Mouse (Mus musculus) CH12.LX (cell line): Measurements from ENCODE around the gene Gen1. TPM values are rescaled to one million over a fixed set of nuclear protein-coding genes. Genes with fewer than 3 reads are reported as not detected.

ENCODE experiments used
- DNase-seq: peaks from one replicate; pipeline ENCODE4 v3.0.0-alpha.2; 2013; ENCODE audit errors: extremely low read depth
- H3K27ac ChIP-seq: 2 replicates; pipeline ENCODE4 v1.5.1; 2012; ENCODE audit warnings: low read depth, mild to moderate bottlenecking, control low read depth, moderate library complexity; ENCODE audit not compliant: insufficient read depth
- H3K27me3 ChIP-seq: replicated peaks from 2 replicates; pipeline ENCODE3; 2012; ENCODE audit warnings: inconsistent platforms
- H3K36me3 ChIP-seq, 2 experiments: replicated peaks in 1 of 2; 2 replicates each; pipeline versions ENCODE3 to v1.6.1; 2012; ENCODE audit warnings: inconsistent platforms in 1 of 2, low read length in 1 of 2, mild to moderate bottlenecking in 1 of 2, mixed read lengths in 1 of 2, moderate library complexity in 1 of 2; ENCODE audit not compliant: control insufficient read depth in 1 of 2, insufficient read depth in 1 of 2
- H3K4me1 ChIP-seq, 2 experiments: 2 replicates each; pipeline ENCODE4 v1.6.1; 2012; ENCODE audit warnings: inconsistent platforms in 1 of 2, moderate library complexity in 1 of 2; ENCODE audit not compliant: insufficient read depth in 2 of 2, control insufficient read depth in 1 of 2
- H3K4me2 ChIP-seq: 2 replicates; pipeline ENCODE4 v1.6.1; 2012; ENCODE audit warnings: low read depth, mild to moderate bottlenecking, control low read depth; ENCODE audit not compliant: poor library complexity, insufficient read depth, severe bottlenecking
- H3K4me3 ChIP-seq, 3 experiments: fragments of 150-350 bp in 1 of 3; sonication (generic) in 1 of 3; replicated peaks in 1 of 3; 2 replicates each; pipeline versions ENCODE3 to v1.5.1; 2011 to 2012; ENCODE audit warnings: low read depth in 2 of 3, low read length in 2 of 3, mild to moderate bottlenecking in 2 of 3, moderate library complexity in 2 of 3, control low read depth in 1 of 3, improper control_type of control experiment in 1 of 3, inconsistent platforms in 1 of 3, mixed read lengths in 1 of 3; ENCODE audit not compliant: poor library complexity in 1 of 3
- H3K79me2 ChIP-seq: replicated peaks from 2 replicates; pipeline ENCODE4 v1.6.1; 2012; ENCODE audit warnings: mild to moderate bottlenecking, moderate library complexity; ENCODE audit not compliant: control insufficient read depth, poor library complexity, insufficient read depth, severe bottlenecking; ENCODE audit errors: extremely low read depth
- H3K9ac ChIP-seq: 2 replicates; pipeline ENCODE4 v1.6.1; 2012; ENCODE audit warnings: low read depth, mild to moderate bottlenecking, control low read depth, moderate library complexity; ENCODE audit not compliant: insufficient read depth
- H3K9me3 ChIP-seq: replicated peaks from 2 replicates; pipeline ENCODE3; 2012; ENCODE audit warnings: low read length, inconsistent platforms, mixed read lengths
- BHLHE40 ChIP-seq: IDR thresholded peaks from 2 replicates; pipeline ENCODE4 v1.6.1; 2011; ENCODE audit warnings: mild to moderate bottlenecking, low read depth, low read length, improper control_type of control experiment
- E2F4 ChIP-seq: IDR thresholded peaks from 2 replicates; pipeline ENCODE4 v1.6.1; 2011; ENCODE audit warnings: low read depth, low read length, improper control_type of control experiment; ENCODE audit not compliant: insufficient replicate concordance
- EP300 ChIP-seq: IDR thresholded peaks from 2 replicates; pipeline ENCODE4 v1.6.1; 2011; ENCODE audit warnings: low read length, improper control_type of control experiment
- ETS1 ChIP-seq: conservative IDR thresholded peaks from 2 replicates; pipeline ENCODE4 v1.6.1; 2012; ENCODE audit warnings: low read depth, mild to moderate bottlenecking, inconsistent platforms, low read length, improper control_type of control experiment, moderate library complexity
- GABPA ChIP-seq: IDR thresholded peaks from 2 replicates; pipeline ENCODE4 v1.6.1; 2012; ENCODE audit warnings: low read depth, low read length, improper control_type of control experiment, inconsistent platforms; ENCODE audit not compliant: insufficient replicate concordance
- HCFC1 ChIP-seq: IDR thresholded peaks from 2 replicates; pipeline ENCODE4 v1.6.1; 2012; ENCODE audit warnings: low read depth, mild to moderate bottlenecking, inconsistent platforms, low read length, improper control_type of control experiment
- JUN ChIP-seq: IDR thresholded peaks from 2 replicates; pipeline ENCODE4 v1.6.1; 2011; ENCODE audit warnings: low read depth, mild to moderate bottlenecking, low read length, improper control_type of control experiment, moderate library complexity; ENCODE audit not compliant: insufficient read depth
- MYC ChIP-seq: IDR thresholded peaks from 2 replicates; pipeline ENCODE4 v1.6.1; 2011; ENCODE audit warnings: low read depth, mild to moderate bottlenecking, improper control_type of control experiment, low read length
- NELFE ChIP-seq: IDR thresholded peaks from 2 replicates; pipeline ENCODE4 v1.6.1; 2011; ENCODE audit warnings: low read depth, low read length, improper control_type of control experiment
- NRF1 ChIP-seq: IDR thresholded peaks from 2 replicates; pipeline ENCODE4 v1.6.1; 2014; ENCODE audit warnings: low read depth, mild to moderate bottlenecking, inconsistent platforms, low read length, improper control_type of control experiment, moderate library complexity
- PAX5 ChIP-seq: IDR thresholded peaks from 2 replicates; pipeline ENCODE4 v1.6.1; 2012; ENCODE audit warnings: low read length, inconsistent platforms, mixed read lengths
- POLR2A ChIP-seq: IDR thresholded peaks from 2 replicates; pipeline ENCODE4 v1.6.1; 2011; ENCODE audit warnings: low read depth, mild to moderate bottlenecking, improper control_type of control experiment, low read length
- SIN3A ChIP-seq: IDR thresholded peaks from 2 replicates; pipeline ENCODE4 v1.6.1; 2012; ENCODE audit warnings: low read length, improper control_type of control experiment, inconsistent platforms
- TBP ChIP-seq: conservative IDR thresholded peaks from 2 replicates; pipeline ENCODE4 v1.6.1; 2011; ENCODE audit warnings: low read depth, low read length, improper control_type of control experiment
- TCF12 ChIP-seq: IDR thresholded peaks from 2 replicates; pipeline ENCODE4 v1.6.1; 2014; ENCODE audit warnings: low read depth, mild to moderate bottlenecking, inconsistent platforms, low read length, improper control_type of control experiment
- UBTF ChIP-seq: IDR thresholded peaks from 2 replicates; pipeline ENCODE4 v1.6.1; 2012; ENCODE audit warnings: low read depth, mild to moderate bottlenecking, inconsistent platforms, low read length, improper control_type of control experiment, moderate library complexity
- USF1 ChIP-seq: IDR thresholded peaks from 2 replicates; pipeline ENCODE4 v1.6.1; 2014; ENCODE audit warnings: low read depth, mild to moderate bottlenecking, inconsistent platforms, low read length, improper control_type of control experiment
- USF2 ChIP-seq: conservative IDR thresholded peaks from 2 replicates; pipeline ENCODE4 v1.6.1; 2011; ENCODE audit warnings: low read depth, low read length, improper control_type of control experiment
- ZC3H11A ChIP-seq: IDR thresholded peaks from 2 replicates; pipeline ENCODE4 v1.6.1; 2012; ENCODE audit warnings: low read depth, mild to moderate bottlenecking, inconsistent platforms, low read length, improper control_type of control experiment
- ZKSCAN1 ChIP-seq: IDR thresholded peaks from 2 replicates; pipeline ENCODE4 v1.6.1; 2012; ENCODE audit warnings: low read depth, inconsistent platforms, low read length, improper control_type of control experiment, borderline replicate concordance
- ZMIZ1 ChIP-seq: IDR thresholded peaks from 2 replicates; pipeline ENCODE4 v1.6.1; 2012; ENCODE audit warnings: low read depth, mild to moderate bottlenecking, inconsistent platforms, low read length, improper control_type of control experiment
- ZNF384 ChIP-seq: IDR thresholded peaks from 2 replicates; pipeline ENCODE4 v1.6.1; 2012; ENCODE audit warnings: low read depth, low read length, improper control_type of control experiment, inconsistent platforms
- dilution Hi-C: fragments of 300-500 bp; cut with MboI; formaldehyde crosslinking; loops from 2 replicates; pipeline ENCODE4 v1.14.3; 2020; ENCODE audit warnings: low sequenced_read_pairs; ENCODE audit not compliant: extremely low pct_unique_long_range_greater_than_20kb, extremely low pct_ligation_motif_present
- in situ Hi-C: fragments of 300-500 bp; cut with MboI; formaldehyde crosslinking; loops from 3 replicates; pipeline ENCODE4 v1.14.3; 2019; ENCODE audit warnings: low sequenced_read_pairs, low pct_ligation_motif_present, low pct_unique_long_range_greater_than_20kb, mixed read lengths
- polyA plus RNA-seq: library from polyadenylated mRNA; unstranded; fragments of >175 nt; gene quantifications from 2 replicates; pipeline ENCODE4 v1.2.1, GENCODE M21; 2012; ENCODE audit warnings: low read depth; ENCODE audit not compliant: insufficient read length
- total RNA-seq, 2 experiments: library from RNA; depleted of rRNA; stranded (reverse); fragments of 300-350 nt in 1 of 2; fragments of >200 nt in 1 of 2; gene quantifications; 2 replicates each; pipeline ENCODE4 v1.2.3; 2012 to 2014

The Gen1 gene
- total and polyA plus RNA-seq, 3 experiments, result 13.2 to 15.3 (median 14.4) TPM

GRCm38 (mm10) chr12:11214776-11215175 is 50.8 kb downstream of the Gen1 start:
- H3K79me2 ChIP-seq, result no peaks in the 10 kb centered on the region
- no peak overlapping the region for H3K4me2 ChIP-seq
- H3K27ac ChIP-seq, result no peak overlapping the region
- no peaks in the 10 kb centered on the region for H3K36me3 ChIP-seq
- no peaks in the 10 kb centered on the region for H3K27me3 ChIP-seq
- no peak for TF ChIP-seq BHLHE40
- TF ChIP-seq ZMIZ1, result no peak
- TF ChIP-seq POLR2A, result no peak
- TF ChIP-seq SIN3A, result no peak
- TF ChIP-seq E2F4, result no peak
- TF ChIP-seq USF2, result no peak
- no peak for TF ChIP-seq PAX5
- TF ChIP-seq TBP, result no peak
- TF ChIP-seq GABPA, result no peak
- no peaks in the 10 kb centered on the region for H3K9me3 ChIP-seq
- no peak overlapping the region for H3K4me3 ChIP-seq
- peaks cover 0 to 42% of the 10 kb centered on the region in 2 experiments; a peak in 2 of 4 replicates for H3K4me1 ChIP-seq
- in situ Hi-C loops, result no loop called here
- no peak overlapping the region for H3K9ac ChIP-seq
- dilution Hi-C loops, result no loop called here
- DNase-seq, result no peak

GRCm38 (mm10) chr12:11212881-11213280 is 52.7 kb downstream of the Gen1 start:
- H3K27me3 ChIP-seq, result no peaks in the 10 kb centered on the region
- H3K4me3 ChIP-seq, result no peak overlapping the region
- no peak for DNase-seq
- no peak overlapping the region for H3K9ac ChIP-seq
- H3K9me3 ChIP-seq, result no peaks in the 10 kb centered on the region
- no peak overlapping the region for H3K4me2 ChIP-seq
- dilution Hi-C loops, result no loop called here
- H3K27ac ChIP-seq, result no peak overlapping the region
- no peaks in the 10 kb centered on the region for H3K79me2 ChIP-seq
- peaks cover 0 to 23% of the 10 kb centered on the region in 2 experiments; a peak in 2 of 4 replicates for H3K4me1 ChIP-seq
- no peaks in the 10 kb centered on the region for H3K36me3 ChIP-seq
- no peak for TF ChIP-seq ETS1
- TF ChIP-seq SIN3A, result no peak
- TF ChIP-seq NRF1, result no peak
- no peak for TF ChIP-seq EP300
- no peak for TF ChIP-seq BHLHE40
- TF ChIP-seq, all 38 proteins: peak for 0
- in situ Hi-C loops, result no loop called here

- dilution Hi-C loops (no loop called here), in situ Hi-C loops (no loop called here)
- Histone ChIP-seq H3K4me2 (no peak overlapping the region), H3K9ac (no peak overlapping the region), H3K27me3 (no peaks in the 10 kb centered on the region), H3K36me3 (no peaks in the 10 kb centered on the region), H3K4me3 (no peak overlapping the region), H3K27ac (no peak overlapping the region), H3K4me1 (peaks cover 0 to 16% of the 10 kb centered on the region in 2 experiments; a peak in 2 of 4 replicates), H3K9me3 (no peaks in the 10 kb centered on the region), H3K79me2 (no peaks in the 10 kb centered on the region)
- DNase-seq, result no peak
- no peak for TF ChIP-seq NELFE
- no peak for TF ChIP-seq USF1
- TF ChIP-seq TBP, result no peak
- no peak for TF ChIP-seq POLR2A
- no peak for TF ChIP-seq JUN
- no peak for TF ChIP-seq HCFC1
- TF ChIP-seq EP300, result no peak
- TF ChIP-seq UBTF, result no peak
- TF ChIP-seq SIN3A, result no peak
- TF ChIP-seq USF2, result no peak
- no peak for TF ChIP-seq TCF12
- no peak for TF ChIP-seq ZC3H11A
- TF ChIP-seq GABPA, result no peak
- no peak for TF ChIP-seq ZNF384
- no peak for TF ChIP-seq MYC
- no peak for TF ChIP-seq NRF1
- TF ChIP-seq ZKSCAN1, result no peak
- TF ChIP-seq, all 38 proteins: peak for 0
Observed at GRCm38 (mm10) chr12:11210361-11210760, 55.2 kb downstream of the Gen1 start.
